20 mouse cellular contexts compared by ENCODE assay signal in the genomic region with DNA sequence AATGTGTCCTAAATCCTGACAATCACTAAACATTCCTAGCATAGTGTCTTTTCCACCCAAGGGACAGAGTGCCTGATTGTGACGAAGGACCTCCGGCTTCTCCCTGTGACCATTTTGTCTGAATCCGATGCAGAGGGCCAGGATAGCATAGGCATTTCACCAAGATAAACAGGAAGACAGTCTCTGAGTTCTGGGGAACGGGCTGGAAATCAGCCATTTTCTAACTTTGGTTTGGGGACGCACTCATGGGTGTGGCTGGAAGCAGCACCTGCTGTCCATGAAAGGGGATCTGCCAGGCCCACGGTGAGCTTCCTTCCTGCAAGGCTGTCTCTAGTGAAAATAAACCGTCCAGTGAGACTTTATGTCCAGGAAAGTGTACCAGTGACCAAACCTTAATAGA. TPM values are rescaled to one million over a fixed set of nuclear protein-coding genes. Genes with fewer than 3 reads are reported as not detected.
DNase-seq lines count a peak whose midpoint lies in the region; ATAC-seq and TF ChIP-seq lines count a peak whose summit lies in the region.
"Had no signal": no experiment of that assay in that cellular context is flagged by ENCODE, and none has a peak within 500 bp of the region (broad histone marks: within the 10 kb centered on the region; RNA-seq: fewer than 3 reads in every experiment).

No protein-coding gene starts in this region.

- peak in 1 of 2 experiments; percentile 71 for DNase-seq in heart, adult 2 months
- peak; percentile 23 for DNase-seq in lung, postnatal 10 days
- DNase-seq in lung, postnatal 25 days (ENCODE audit: low spot score), result no peak
- DNase-seq in heart, postnatal 25 days (ENCODE audit: low spot score), result peak; percentile 57
- no peak for DNase-seq in right cerebral cortex, postnatal 36 days (ENCODE audit: low spot score in 2 of 2)
- no peak for DNase-seq in thymus, postnatal 36 days
- no peak for DNase-seq in natural killer cell, adult 2 months (ENCODE audit: low spot score in 2 of 2)
- DNase-seq: adrenal gland, postnatal 36 days; cerebellum, adult 9-10 months; liver, embryonic 13.5 days; lung, postnatal 14 days; right cerebral cortex, postnatal 25 days; thymus, postnatal 14 days had no signal

- no peak overlapping the region for H3K9ac ChIP-seq in heart, adult 2 months (ENCODE audit: low read depth, low read length)
- no peak overlapping the region for H3K9ac ChIP-seq in heart, embryonic 12.5 days
- H3K9ac ChIP-seq: embryonic facial prominence, embryonic 15.5 days; hindbrain, embryonic 14.5 days; liver, embryonic 13.5 days; neural tube, embryonic 13.5 days had no signal

- no peak overlapping the region for H3K4me2 ChIP-seq in heart, embryonic 12.5 days
- H3K4me2 ChIP-seq: embryonic facial prominence, embryonic 15.5 days; hindbrain, embryonic 14.5 days; liver, embryonic 13.5 days; neural tube, embryonic 13.5 days had no signal

- H3K79me2 ChIP-seq in heart, adult 2 months (replicated peaks; ENCODE audit: control insufficient read depth, insufficient read depth, low read length), result peaks cover 2% of the 10 kb centered on the region; the same call in 1 of the 2 replicates

- intact Hi-C loops in heart, adult 2 months (cut with DNase I), result loop anchor here (2.0 kb wide), 1 partner anchor 86 kb away; no protein-coding TSS in a partner anchor
- intact Hi-C loops in heart, postnatal 25 days (cut with DNase I), result loop anchor here (5.0 kb wide), 1 partner anchor 84 kb away; no protein-coding TSS in a partner anchor

- no peaks in the 10 kb centered on the region for H3K36me3 ChIP-seq in heart, adult 2 months (ENCODE audit: control insufficient read depth, insufficient read depth, low read length)
- H3K36me3 ChIP-seq in heart, embryonic 12.5 days, result no peaks in the 10 kb centered on the region
- H3K36me3 ChIP-seq: embryonic facial prominence, embryonic 15.5 days; forebrain, embryonic 10.5 days; liver, embryonic 13.5 days; neural tube, embryonic 13.5 days had no signal

- no peak for ATAC-seq in heart, embryonic 12.5 days (ENCODE audit: insufficient number of reproducible peaks, low FRiP score)
- ATAC-seq: intestine, postnatal 0 days had no signal

- WGBS in heart, adult 2 months, result 37% methylated on average over 7 of the region's 7 CpGs
- 69% methylated on average over 7 of the region's 7 CpGs for WGBS in heart, embryonic 12.5 days

- TF ChIP-seq POLR2A in heart, adult 2 months (IDR thresholded peaks at IDR 0.05; ENCODE audit: insufficient read depth, low read depth, low read length), result no peak

- no peaks in the 10 kb centered on the region for H3K27me3 ChIP-seq in heart, adult 2 months (ENCODE audit: control insufficient read depth, insufficient read depth, low read length)
- H3K27me3 ChIP-seq in heart, embryonic 12.5 days (replicated peaks), result no peaks in the 10 kb centered on the region
- H3K27me3 ChIP-seq: embryonic facial prominence, embryonic 15.5 days; neural tube, embryonic 13.5 days had no signal

- peak overlapping the region; percentile 67 for H3K27ac ChIP-seq in heart, adult 2 months
- H3K27ac ChIP-seq in heart, embryonic 12.5 days (ENCODE audit: poor library complexity, severe bottlenecking), result no peak overlapping the region; the same call in 1 of the 2 replicates
- H3K27ac ChIP-seq: embryonic facial prominence, embryonic 15.5 days; forebrain, embryonic 10.5 days; hindbrain, embryonic 14.5 days; left cerebral cortex, adult 2 months; liver, embryonic 13.5 days; neural tube, embryonic 13.5 days had no signal

- peaks cover 9% of the 10 kb centered on the region for H3K4me1 ChIP-seq in heart, adult 2 months (ENCODE audit: control insufficient read depth, insufficient read depth, low read length)
- H3K4me1 ChIP-seq in heart, embryonic 12.5 days (replicated peaks), result peaks cover 23% of the 10 kb centered on the region

- H3K9me3 ChIP-seq in heart, embryonic 12.5 days (replicated peaks), result no peaks in the 10 kb centered on the region
- H3K9me3 ChIP-seq: embryonic facial prominence, embryonic 15.5 days; forebrain, embryonic 10.5 days; liver, embryonic 13.5 days; neural tube, embryonic 13.5 days had no signal

- TF ChIP-seq EP300 in heart, adult 2 months (IDR thresholded peaks at IDR 0.05; ENCODE audit: insufficient read depth, low read depth, low read length), result peak; percentile 77

- H3K4me3 ChIP-seq in heart, adult 2 months, result no peak overlapping the region
- H3K4me3 ChIP-seq in heart, embryonic 12.5 days, result no peak overlapping the region
- H3K4me3 ChIP-seq: embryonic facial prominence, embryonic 15.5 days; forebrain, embryonic 10.5 days; left cerebral cortex, adult 2 months; liver, embryonic 13.5 days; neural tube, embryonic 13.5 days had no signal

- no peak for TF ChIP-seq CTCF in heart, adult 2 months (IDR thresholded peaks at IDR 0.05)

RNA-seq across cellular contexts. Expression of a gene that starts 4.1 kb away (rescaled TPM):
- 100 to 1,000 TPM; 331 to 374 TPM for total RNA-seq in heart, adult 2 months (2021)
- polyA plus RNA-seq in heart, adult 2 months (2012; rRNA removed), result 146 and 227 TPM in 2 replicates
- polyA plus RNA-seq in heart, embryonic 12.5 days (2016; fragmentation: Nextera tagmentation; extraction: Ambion mirVana), result 16.5 and 18.6 TPM in 2 replicates
- 100 to 1,000 TPM; 272 to 278 TPM for total RNA-seq in heart, postnatal 25 days (2021)

RNA-seq across cellular contexts. Expression of a gene that starts 55.5 kb away (rescaled TPM):
- 10 to 100 TPM; 10.3 TPM for total RNA-seq in heart, adult 2 months (2021)
- polyA plus RNA-seq in heart, adult 2 months (2012; rRNA removed), result 8.3 and 13.7 TPM in 2 replicates
- 10.4 and 10.9 TPM in 2 replicates for polyA plus RNA-seq in heart, embryonic 12.5 days (2016; fragmentation: Nextera tagmentation; extraction: Ambion mirVana)
- total RNA-seq in heart, postnatal 25 days (2021), result 10 to 100 TPM in 1 of 2 experiments, 1 to 10 TPM in 1; 9.5 to 12.2 TPM

RNA-seq across cellular contexts. Expression of a gene that starts 55.7 kb away (rescaled TPM):
- total RNA-seq in heart, adult 2 months (2021), result 10 to 100 TPM; 18.8 to 20.2 TPM
- polyA plus RNA-seq in heart, adult 2 months (2012; rRNA removed), result 6.8 and 9.7 TPM in 2 replicates
- 10.1 and 10.3 TPM in 2 replicates for polyA plus RNA-seq in heart, embryonic 12.5 days (2016; fragmentation: Nextera tagmentation; extraction: Ambion mirVana)
- 10 to 100 TPM; 18.9 to 19.2 TPM for total RNA-seq in heart, postnatal 25 days (2021)

RNA-seq across cellular contexts. Expression of a gene that starts 59.6 kb away (rescaled TPM):
- 10 to 100 TPM; 66.3 to 73.1 TPM for total RNA-seq in heart, adult 2 months (2021)
- polyA plus RNA-seq in heart, adult 2 months (2012; rRNA removed), result 43.2 and 78.8 TPM in 2 replicates
- 91.8 and 95.9 TPM in 2 replicates for polyA plus RNA-seq in heart, embryonic 12.5 days (2016; fragmentation: Nextera tagmentation; extraction: Ambion mirVana)
- total RNA-seq in heart, postnatal 25 days (2021), result 10 to 100 TPM; 71.0 to 71.6 TPM

Comparison
In these comparisons a context has a peak if more than half of its experiments do, and no peak if none do; other contexts are left out.
1. DNase-seq: peak in lung, postnatal 10 days (single experiment) and heart, postnatal 25 days (single experiment); none in lung, postnatal 25 days (single experiment), right cerebral cortex, postnatal 36 days (0 of 2), thymus, postnatal 36 days (0 of 2) and natural killer cell, adult 2 months (0 of 2).